Mouse (Mus musculus) ovary, postnatal 14 days (tissue): Measurements from ENCODE around the gene Slc25a31.
A peak's percentile ranks its signal among the peaks of the same experiment; 100 is the strongest.

ENCODE experiments used
- DNase-seq: peaks from one replicate; pipeline ENCODE4 v3.0.0; 2022; ENCODE audit warnings: low spot score

The Slc25a31 gene

GRCm38 (mm10) chr3:40738381-40738912 lies 29.8 kb downstream of the Slc25a31 start:
- DNase-seq, result no peak

DNA sequence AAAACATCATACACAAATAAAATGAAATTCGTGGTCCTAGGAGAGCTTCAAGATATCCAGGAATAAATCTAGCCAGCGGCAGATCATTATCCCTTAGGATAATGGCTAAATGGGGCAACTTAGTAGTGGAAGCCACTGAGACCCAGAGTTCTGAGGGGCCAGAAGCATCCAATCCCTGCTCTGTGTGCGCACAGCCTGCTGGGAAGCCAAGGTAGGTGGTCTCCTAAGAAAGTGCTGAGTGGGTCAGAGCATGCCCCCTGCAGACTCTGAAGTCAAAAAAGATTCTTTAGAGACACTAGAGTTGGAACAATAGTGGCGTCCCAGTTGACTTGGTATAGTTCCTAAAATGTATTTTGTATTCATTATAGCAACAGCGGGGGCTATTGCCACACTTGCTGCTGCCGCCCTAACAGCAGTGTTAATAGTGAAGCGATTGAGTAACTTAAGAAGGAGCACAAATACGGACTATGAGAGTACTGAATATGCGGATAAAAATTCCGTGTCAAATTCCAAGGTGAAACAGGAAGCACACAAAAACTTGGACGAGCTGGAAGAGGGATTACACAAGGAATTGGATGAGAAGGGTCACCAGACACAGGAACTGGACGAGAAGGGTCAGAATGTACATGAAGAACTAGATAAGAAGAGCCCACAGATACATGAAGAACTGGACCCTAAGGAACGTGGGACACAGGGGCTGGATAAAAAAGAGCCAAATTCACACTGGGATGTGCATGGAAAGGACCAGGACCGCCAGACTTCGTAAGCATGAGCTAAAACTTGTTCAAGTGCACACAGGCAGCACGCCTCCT lies 35.6 kb downstream of the Slc25a31 start, which contains the start of gene Hspa4l:
Gene Hspa4l, plus strand, starts transcription at position 472 of the 812 bp plus-strand sequence.
- DNase-seq, result no peak

DNA sequence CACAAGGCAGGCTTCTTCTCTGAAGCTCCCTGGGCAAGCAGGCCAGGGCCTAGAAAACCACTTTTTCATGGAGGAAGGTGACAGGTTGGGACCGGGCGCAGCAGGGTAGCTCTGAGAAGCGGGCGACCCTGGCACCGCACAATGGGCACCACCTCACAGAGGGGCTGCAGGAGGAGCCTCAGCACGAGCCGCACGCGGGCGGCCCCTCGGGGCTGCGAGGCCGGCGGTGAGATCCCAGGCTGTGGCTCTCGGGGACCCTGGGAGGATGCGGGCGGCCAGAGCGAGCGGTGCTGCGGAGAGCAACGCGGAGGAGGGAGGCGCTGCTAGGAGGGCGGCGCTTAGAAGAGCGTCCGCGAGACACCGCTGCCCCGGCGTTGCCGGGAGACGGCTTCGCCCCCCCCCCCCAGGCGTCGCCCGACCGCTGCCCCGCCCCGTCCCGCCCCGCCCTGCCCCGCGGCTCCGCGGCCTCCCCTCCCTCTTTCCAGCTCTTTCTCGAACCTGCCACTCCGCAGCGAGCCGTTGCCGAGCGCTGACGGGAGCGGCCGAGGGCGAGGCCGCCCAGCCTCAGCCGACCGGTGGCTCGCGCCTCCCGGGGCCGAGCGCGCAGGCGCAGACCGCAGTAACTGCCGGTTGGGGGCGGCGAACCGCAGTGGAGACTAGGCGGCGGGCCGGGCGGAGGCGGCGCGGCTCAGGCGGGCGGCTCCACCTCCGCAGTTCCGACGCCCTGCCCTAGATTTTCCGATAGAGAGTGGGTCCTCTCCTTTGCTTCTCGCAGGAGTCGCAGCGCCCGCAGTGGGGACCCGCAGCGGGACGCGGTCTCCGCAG lies 36.4 kb downstream of the Slc25a31 start:
- peak; percentile 86 for DNase-seq

DNA sequence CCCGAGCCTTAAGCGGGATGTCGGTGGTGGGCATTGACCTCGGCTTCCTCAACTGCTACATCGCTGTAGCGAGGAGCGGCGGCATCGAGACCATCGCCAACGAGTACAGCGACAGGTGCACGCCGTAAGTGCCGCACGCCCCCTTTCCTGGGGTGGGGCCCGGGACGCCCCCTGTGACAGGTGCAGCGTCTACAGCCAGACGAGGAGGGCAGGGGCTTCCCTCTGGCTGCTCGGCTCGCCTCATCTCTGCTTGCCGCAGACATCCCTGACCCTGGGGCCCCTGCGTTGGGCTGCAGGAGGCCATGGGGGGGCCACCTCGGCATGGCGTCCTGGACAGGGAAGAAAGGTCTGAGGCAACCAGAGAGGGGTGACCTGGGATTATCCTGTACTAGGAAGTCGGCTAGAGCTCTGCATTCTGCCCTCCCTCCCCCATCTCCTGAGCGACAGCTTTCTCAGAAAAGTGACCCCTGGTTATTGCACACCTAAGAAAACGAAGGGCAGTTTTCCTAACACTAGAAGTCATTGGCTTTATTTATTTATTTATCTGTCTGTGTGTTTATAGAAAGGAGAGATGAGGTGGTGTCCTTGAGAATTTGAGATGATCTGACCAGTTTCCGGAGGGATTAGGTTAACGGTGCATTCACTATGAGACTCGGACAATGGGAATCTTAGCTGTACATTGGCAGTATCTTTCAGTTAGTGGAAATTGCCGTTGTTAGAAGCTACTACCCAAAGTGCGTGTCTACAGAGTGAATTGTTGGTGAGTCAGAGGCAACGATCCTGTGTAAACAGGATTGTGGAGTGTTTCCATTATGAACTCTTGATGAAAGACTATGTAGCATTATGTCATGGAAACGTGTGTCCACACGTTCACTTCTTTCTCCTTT lies 37.2 kb downstream of the Slc25a31 start:
- no peak for DNase-seq

DNA sequence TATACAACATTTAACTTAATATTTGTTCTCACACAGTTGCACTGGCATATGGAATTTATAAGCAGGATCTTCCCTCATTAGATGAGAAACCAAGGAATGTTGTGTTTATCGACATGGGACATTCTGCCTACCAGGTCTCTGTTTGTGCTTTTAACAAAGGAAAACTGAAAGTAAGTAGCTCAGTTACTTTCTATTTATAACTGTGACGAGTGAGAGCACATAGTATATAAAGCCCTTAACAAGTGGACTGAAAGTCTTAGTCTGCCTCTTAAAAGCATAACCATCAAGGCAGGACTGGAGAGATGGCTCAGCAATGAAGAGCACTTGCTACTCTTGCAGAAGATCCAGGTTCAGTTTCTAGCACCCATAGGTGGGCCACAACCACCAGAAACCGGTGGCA lies 52.1 kb downstream of the Slc25a31 start:
- no peak for DNase-seq

- DNase-seq, result no peak
These were observed 52.7 kb downstream of the Slc25a31 start for GRCm38 (mm10) chr3:40761312-40761711.
